26 mouse cellular contexts compared by ENCODE assay signal in the genomic region with DNA sequence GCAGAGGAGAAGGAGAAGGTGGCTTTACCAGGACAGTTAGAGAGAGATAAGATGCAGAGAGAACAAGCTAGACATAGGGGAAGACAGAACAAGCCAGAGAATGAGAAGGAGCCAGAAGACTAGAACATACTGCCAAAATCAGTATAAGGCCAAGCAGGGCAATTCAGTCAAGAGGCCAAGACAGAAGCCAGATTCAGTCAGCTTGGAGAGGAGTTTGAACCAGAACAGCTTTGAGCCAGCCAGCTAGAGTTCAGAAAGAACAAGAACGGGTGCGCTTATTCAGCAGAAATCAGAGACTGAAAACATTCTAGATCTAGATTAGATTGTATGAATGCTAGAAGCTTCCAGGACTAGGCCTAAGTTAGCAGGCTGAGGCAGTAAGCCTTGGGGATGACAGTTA. TPM values are rescaled to one million over a fixed set of nuclear protein-coding genes. Genes with fewer than 3 reads are reported as not detected.
DNase-seq lines count a peak whose midpoint lies in the region; ATAC-seq and TF ChIP-seq lines count a peak whose summit lies in the region.
"Had no signal": no experiment of that assay in that cellular context is flagged by ENCODE, and none has a peak within 500 bp of the region (broad histone marks: within the 10 kb centered on the region; RNA-seq: fewer than 3 reads in every experiment).

No protein-coding gene starts in this region.

- DNase-seq in embryonic facial prominence, embryonic 10.5 days (ENCODE audit: low spot score), result no peak
- peak; percentile 76 for DNase-seq in kidney, adult 2 months
- DNase-seq in lung, postnatal 0 days (ENCODE audit: low spot score), result no peak
- no peak for DNase-seq in spleen, postnatal 36 days (ENCODE audit: low spot score in 2 of 2)
- DNase-seq: adrenal gland, postnatal 36 days; cerebellum, adult 9-10 months; forebrain, postnatal 0 days; heart, postnatal 10 days; liver; liver, postnatal 0 days; retina, postnatal 1 day; right cerebral cortex, postnatal 25 days; thymus, postnatal 25 days had no signal

- no peak for TF ChIP-seq POLR2A in kidney, adult 2 months (IDR thresholded peaks at IDR 0.05; ENCODE audit: low read depth, low read length)

- H3K9me3 ChIP-seq in embryonic facial prominence, embryonic 15.5 days (replicated peaks), result no peaks in the 10 kb centered on the region
- H3K9me3 ChIP-seq in embryonic facial prominence, embryonic 10.5 days, result no peaks in the 10 kb centered on the region
- no peaks in the 10 kb centered on the region for H3K9me3 ChIP-seq in kidney, embryonic 16.5 days (ENCODE audit: low read length)
- no peaks in the 10 kb centered on the region for H3K9me3 ChIP-seq in lung, embryonic 16.5 days (ENCODE audit: control insufficient read depth, low read length)
- no peaks in the 10 kb centered on the region for H3K9me3 ChIP-seq in lung, postnatal 0 days (ENCODE audit: low read length)
- H3K9me3 ChIP-seq: heart, embryonic 12.5 days; limb, embryonic 10.5 days; neural tube, embryonic 13.5 days; stomach, embryonic 15.5 days had no signal

- no peak overlapping the region for H3K9ac ChIP-seq in embryonic facial prominence, embryonic 15.5 days
- H3K9ac ChIP-seq in kidney, embryonic 16.5 days (replicated peaks; ENCODE audit: low read length), result no peak overlapping the region
- H3K9ac ChIP-seq in lung, embryonic 16.5 days (ENCODE audit: low read length), result no peak overlapping the region
- H3K9ac ChIP-seq in lung, postnatal 0 days (replicated peaks; ENCODE audit: low read depth), result no peak overlapping the region
- H3K9ac ChIP-seq: forebrain, postnatal 0 days; heart, embryonic 12.5 days; liver, postnatal 0 days; neural tube, embryonic 13.5 days; stomach, embryonic 15.5 days had no signal

- H3K4me3 ChIP-seq in embryonic facial prominence, embryonic 15.5 days (replicated peaks), result no peak overlapping the region
- H3K4me3 ChIP-seq in embryonic facial prominence, embryonic 10.5 days, result no peak overlapping the region
- H3K4me3 ChIP-seq in kidney, adult 2 months (ENCODE audit: insufficient read depth, low read depth, low read length), result no peak overlapping the region
- no peak overlapping the region for H3K4me3 ChIP-seq in kidney, embryonic 16.5 days (ENCODE audit: low read length)
- no peak overlapping the region for H3K4me3 ChIP-seq in lung, embryonic 16.5 days (ENCODE audit: low read length)
- no peak overlapping the region for H3K4me3 ChIP-seq in lung, postnatal 0 days (ENCODE audit: low read depth, low read length)
- H3K4me3 ChIP-seq: heart, embryonic 12.5 days; layer of hippocampus, adult 2 months; limb, embryonic 10.5 days; myocyte; neural tube, embryonic 13.5 days; stomach, embryonic 15.5 days had no signal

- TF ChIP-seq CTCF in kidney, adult 2 months (conservative IDR thresholded peaks at IDR 0.05; ENCODE audit: insufficient read depth, insufficient read length, low read depth, low read length), result no peak
- TF ChIP-seq CTCF in lung, postnatal 0 days (IDR thresholded peaks at IDR 0.05), result no peak

- no peak for ATAC-seq in embryonic facial prominence, embryonic 15.5 days (ENCODE audit: insufficient number of reproducible peaks, low FRiP score, low TSS enrichment, low read depth)
- no peak for ATAC-seq in kidney, embryonic 16.5 days (ENCODE audit: low FRiP score, low TSS enrichment)
- ATAC-seq in lung, embryonic 16.5 days (ENCODE audit: low read depth), result no peak
- no peak for ATAC-seq in lung, postnatal 0 days
- ATAC-seq: forebrain, postnatal 0 days; hindbrain, postnatal 0 days; intestine, embryonic 16.5 days; liver, postnatal 0 days; midbrain, embryonic 16.5 days had no signal

- H3K36me3 ChIP-seq in embryonic facial prominence, embryonic 15.5 days, result no peaks in the 10 kb centered on the region
- peaks cover 7% of the 10 kb centered on the region; the same call in 1 of the 2 replicates for H3K36me3 ChIP-seq in embryonic facial prominence, embryonic 10.5 days (replicated peaks)
- H3K36me3 ChIP-seq in kidney, adult 2 months (ENCODE audit: control insufficient read depth, insufficient read depth, low read length), result no peaks in the 10 kb centered on the region
- H3K36me3 ChIP-seq in kidney, embryonic 16.5 days (ENCODE audit: insufficient read depth, low read length), result no peaks in the 10 kb centered on the region
- H3K36me3 ChIP-seq in lung, embryonic 16.5 days (ENCODE audit: control insufficient read depth, insufficient read depth, low read length), result no peaks in the 10 kb centered on the region
- H3K36me3 ChIP-seq in lung, postnatal 0 days (ENCODE audit: insufficient read depth, low read length), result no peaks in the 10 kb centered on the region
- H3K36me3 ChIP-seq: heart, embryonic 12.5 days; neural tube, embryonic 13.5 days; stomach, embryonic 15.5 days had no signal

- TF ChIP-seq EP300 in lung, postnatal 0 days (IDR thresholded peaks at IDR 0.05), result no peak

- H3K4me1 ChIP-seq in embryonic facial prominence, embryonic 15.5 days, result peaks cover 7% of the 10 kb centered on the region; the same call in 1 of the 2 replicates
- peaks cover 11% of the 10 kb centered on the region for H3K4me1 ChIP-seq in embryonic facial prominence, embryonic 10.5 days
- peaks cover 9% of the 10 kb centered on the region for H3K4me1 ChIP-seq in kidney, adult 2 months (ENCODE audit: control insufficient read depth, insufficient read depth, low read length)
- peaks cover 30% of the 10 kb centered on the region for H3K4me1 ChIP-seq in kidney, embryonic 16.5 days (ENCODE audit: insufficient read depth, low read length)
- peaks cover 8% of the 10 kb centered on the region for H3K4me1 ChIP-seq in lung, embryonic 16.5 days (replicated peaks; ENCODE audit: control insufficient read depth, insufficient read depth, low read length)
- peaks cover 4% of the 10 kb centered on the region; the same call in 1 of the 2 replicates for H3K4me1 ChIP-seq in lung, postnatal 0 days (ENCODE audit: insufficient read depth, low read depth, low read length)

- no peak overlapping the region for H3K4me2 ChIP-seq in embryonic facial prominence, embryonic 15.5 days (replicated peaks)
- H3K4me2 ChIP-seq in kidney, embryonic 16.5 days (replicated peaks; ENCODE audit: low read depth, low read length), result no peak overlapping the region
- no peak overlapping the region for H3K4me2 ChIP-seq in lung, embryonic 16.5 days (ENCODE audit: low read depth, low read length)
- H3K4me2 ChIP-seq in lung, postnatal 0 days (replicated peaks; ENCODE audit: low read depth, low read length), result no peak overlapping the region
- H3K4me2 ChIP-seq: heart, embryonic 12.5 days; neural tube, embryonic 13.5 days; stomach, embryonic 15.5 days had no signal

- WGBS in embryonic facial prominence, embryonic 15.5 days, result 85% methylated on average over 2 of the region's 2 CpGs
- 92% methylated on average over 2 of the region's 2 CpGs for WGBS in embryonic facial prominence, embryonic 10.5 days
- WGBS in kidney, adult 2 months, result 33% methylated on average over 2 of the region's 2 CpGs
- WGBS in kidney, embryonic 16.5 days, result 92% methylated on average over 2 of the region's 2 CpGs
- WGBS in lung, embryonic 16.5 days, result 80% methylated on average over 2 of the region's 2 CpGs
- 81% methylated on average over 2 of the region's 2 CpGs for WGBS in lung, postnatal 0 days

- H3K27ac ChIP-seq in embryonic facial prominence, embryonic 15.5 days (replicated peaks), result peak overlapping the region; percentile 34; the same call in 1 of the 2 replicates
- H3K27ac ChIP-seq in embryonic facial prominence, embryonic 10.5 days (replicated peaks), result no peak overlapping the region
- H3K27ac ChIP-seq in kidney, adult 2 months (ENCODE audit: insufficient read depth, low read depth, low read length), result no peak overlapping the region
- H3K27ac ChIP-seq in kidney, embryonic 16.5 days (ENCODE audit: low read length), result no peak overlapping the region
- H3K27ac ChIP-seq in lung, embryonic 16.5 days (ENCODE audit: low read length), result peak overlapping the region; percentile 32; the same call in 1 of the 2 replicates
- no peak overlapping the region for H3K27ac ChIP-seq in lung, postnatal 0 days (ENCODE audit: low read length)
- H3K27ac ChIP-seq: hindbrain, postnatal 0 days; layer of hippocampus, adult 2 months; limb, embryonic 10.5 days; macrophage; neural tube, embryonic 13.5 days; stomach, embryonic 15.5 days had no signal

- no peaks in the 10 kb centered on the region for H3K27me3 ChIP-seq in embryonic facial prominence, embryonic 15.5 days
- no peaks in the 10 kb centered on the region for H3K27me3 ChIP-seq in embryonic facial prominence, embryonic 10.5 days (replicated peaks; ENCODE audit: low read depth, poor library complexity, severe bottlenecking)
- no peaks in the 10 kb centered on the region for H3K27me3 ChIP-seq in kidney, adult 2 months (replicated peaks; ENCODE audit: control insufficient read depth, insufficient read depth, low read length)
- H3K27me3 ChIP-seq in kidney, embryonic 16.5 days (ENCODE audit: insufficient read depth, low read length), result no peaks in the 10 kb centered on the region
- no peaks in the 10 kb centered on the region for H3K27me3 ChIP-seq in lung, embryonic 16.5 days (ENCODE audit: control insufficient read depth, insufficient read depth, low read depth, low read length)
- no peaks in the 10 kb centered on the region for H3K27me3 ChIP-seq in lung, postnatal 0 days (replicated peaks; ENCODE audit: insufficient read depth, low read length)
- H3K27me3 ChIP-seq: heart, embryonic 12.5 days; neural tube, embryonic 13.5 days; stomach, embryonic 15.5 days had no signal

RNA-seq across cellular contexts. Expression of gene Pogz, which starts 10.0 kb away (rescaled TPM):
- 15.3 and 16.4 TPM in 2 replicates for polyA plus RNA-seq in embryonic facial prominence, embryonic 15.5 days (2015; fragmentation: Nextera tagmentation; extraction: Ambion mirVana)
- polyA plus RNA-seq in embryonic facial prominence, embryonic 10.5 days (2016; fragmentation: Nextera tagmentation; extraction: Ambion mirVana), result 18.5 and 20.3 TPM in 2 replicates
- 19.7 and 21.0 TPM in 2 replicates for polyA plus RNA-seq in kidney, adult 2 months (2012; rRNA removed)
- polyA plus RNA-seq in kidney, embryonic 16.5 days (2015; fragmentation: Nextera tagmentation; extraction: Ambion mirVana), result 15.9 and 21.0 TPM in 2 replicates
- 14.6 and 16.9 TPM in 2 replicates for polyA plus RNA-seq in lung, embryonic 16.5 days (2015; fragmentation: Nextera tagmentation; extraction: Ambion mirVana)
- 6.8 and 8.1 TPM in 2 replicates for polyA plus RNA-seq in lung, postnatal 0 days (2015; fragmentation: Nextera tagmentation; extraction: Ambion mirVana)

RNA-seq across cellular contexts. Expression of gene Psmb4, which starts 39.4 kb away (rescaled TPM):
- polyA plus RNA-seq in embryonic facial prominence, embryonic 15.5 days (2015; fragmentation: Nextera tagmentation; extraction: Ambion mirVana), result 328 and 351 TPM in 2 replicates
- polyA plus RNA-seq in embryonic facial prominence, embryonic 10.5 days (2016; fragmentation: Nextera tagmentation; extraction: Ambion mirVana), result 336 and 337 TPM in 2 replicates
- polyA plus RNA-seq in kidney, adult 2 months (2012; rRNA removed), result 235 and 307 TPM in 2 replicates
- polyA plus RNA-seq in kidney, embryonic 16.5 days (2015; fragmentation: Nextera tagmentation; extraction: Ambion mirVana), result 341 and 366 TPM in 2 replicates
- 306 and 339 TPM in 2 replicates for polyA plus RNA-seq in lung, embryonic 16.5 days (2015; fragmentation: Nextera tagmentation; extraction: Ambion mirVana)
- 234 and 249 TPM in 2 replicates for polyA plus RNA-seq in lung, postnatal 0 days (2015; fragmentation: Nextera tagmentation; extraction: Ambion mirVana)

Comparison
In these comparisons a context has a peak if more than half of its experiments do, and no peak if none do; other contexts are left out.
1. H3K27ac ChIP-seq: peak in embryonic facial prominence, embryonic 15.5 days (single experiment) and lung, embryonic 16.5 days (single experiment); none in embryonic facial prominence, embryonic 10.5 days (single experiment), kidney, adult 2 months (single experiment), kidney, embryonic 16.5 days (single experiment) and lung, postnatal 0 days (single experiment).